Mouse (Mus musculus): ENCODE data around the gene Tbkbp1.

DNA sequence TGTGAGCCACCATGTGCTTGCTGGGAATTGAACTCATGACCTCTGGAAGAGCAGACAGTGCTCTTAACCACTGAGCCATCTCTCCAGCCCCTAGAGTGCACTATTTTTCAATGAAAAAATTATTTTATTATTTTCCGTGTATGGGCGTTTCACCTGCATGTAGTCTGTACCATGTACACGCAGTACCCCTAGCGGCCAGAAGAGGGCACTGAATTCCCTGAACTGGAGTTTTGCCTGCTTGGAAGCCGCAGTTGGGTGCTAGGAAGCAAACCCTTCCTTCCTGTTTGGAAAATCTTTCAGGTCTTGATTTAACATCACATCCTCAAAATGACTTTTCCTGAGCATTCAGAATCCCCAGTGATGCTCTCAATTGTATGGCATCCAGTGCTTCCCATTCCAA is 47.3 kb upstream of the Tbkbp1 start:
- TF ChIP-seq CTCF (IDR thresholded peaks at IDR 0.05; ENCODE audit: control insufficient read depth, insufficient read depth, low read length) = peak; percentile 77
- TF ChIP-seq POLR2A (IDR thresholded peaks at IDR 0.05; ENCODE audit: borderline replicate concordance, control insufficient read depth, low read depth, low read length) = no peak
